Mouse (Mus musculus) layer of hippocampus, adult 11-12 months (tissue): ENCODE measurements at regions not wholly inside any gene's neighbourhood (a gene's known extent, or its start where the extent isn't known, plus 50 kb on each side); places are given as distances from the start of the nearest gene placed in this dataset.

Experiments
- DNase-seq: peaks from one replicate; pipeline ENCODE4 v3.0.0; 2022; ENCODE audit warnings: low spot score

DNA sequence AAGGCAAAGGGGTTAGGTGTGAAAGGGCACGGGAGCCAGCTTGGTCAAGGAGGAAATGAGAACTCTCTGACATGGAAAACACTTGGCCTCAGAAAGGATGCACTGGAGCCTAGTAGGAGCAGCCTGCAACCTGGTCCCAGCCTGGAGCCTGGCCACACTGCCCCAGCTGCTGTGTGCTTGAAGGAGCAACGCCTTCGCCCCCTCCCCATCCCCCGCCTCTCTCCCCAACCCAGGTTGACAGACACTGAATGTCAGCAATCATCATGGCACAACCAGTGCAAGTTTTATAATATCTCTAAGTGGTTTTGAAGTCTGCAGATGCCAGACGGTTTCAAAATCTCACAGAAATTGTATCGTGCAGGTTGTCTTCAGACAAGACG is 417.6 kb downstream of the Cmpk2 start:
- DNase-seq = no peak

DNA sequence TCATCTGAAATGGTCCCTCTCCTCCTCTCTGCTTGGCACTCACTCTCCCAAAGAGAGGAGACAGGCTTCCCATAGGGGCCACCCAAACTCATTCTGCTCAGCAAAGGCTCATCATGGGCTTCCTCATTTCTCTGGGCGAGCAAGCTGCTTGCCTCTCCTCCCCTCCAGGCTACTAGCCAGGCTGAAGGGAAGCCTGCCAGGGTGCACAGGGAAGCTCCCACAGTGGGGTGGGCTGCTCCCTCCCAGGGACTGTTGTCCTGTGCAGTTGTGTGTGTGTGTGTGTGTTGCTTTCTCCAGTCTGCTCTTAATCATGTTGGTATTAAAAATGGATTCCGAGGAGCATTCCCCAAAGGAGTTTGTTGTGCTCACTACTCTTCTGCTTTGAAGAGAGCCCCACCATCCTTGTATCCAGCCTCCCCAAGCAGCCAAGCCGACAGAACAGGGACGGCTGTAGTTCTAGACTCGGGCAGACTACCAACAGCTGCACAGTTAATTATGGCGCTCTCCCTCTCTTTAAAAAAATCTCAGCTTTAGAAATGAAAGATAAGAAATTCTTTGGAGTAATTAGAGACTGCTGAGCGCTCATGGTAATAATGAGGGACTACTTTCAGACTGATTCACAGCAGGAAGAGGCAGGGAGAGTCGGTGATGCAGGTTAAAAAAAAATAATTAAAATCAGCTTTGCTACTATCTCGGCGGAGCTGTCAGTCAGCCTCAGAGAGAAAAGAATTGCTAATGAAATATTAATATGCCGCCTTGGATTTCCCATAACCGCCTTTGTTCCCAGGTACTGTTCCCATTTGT is 417.0 kb downstream of the Cmpk2 start:
- DNase-seq = peak; percentile 11

DNA sequence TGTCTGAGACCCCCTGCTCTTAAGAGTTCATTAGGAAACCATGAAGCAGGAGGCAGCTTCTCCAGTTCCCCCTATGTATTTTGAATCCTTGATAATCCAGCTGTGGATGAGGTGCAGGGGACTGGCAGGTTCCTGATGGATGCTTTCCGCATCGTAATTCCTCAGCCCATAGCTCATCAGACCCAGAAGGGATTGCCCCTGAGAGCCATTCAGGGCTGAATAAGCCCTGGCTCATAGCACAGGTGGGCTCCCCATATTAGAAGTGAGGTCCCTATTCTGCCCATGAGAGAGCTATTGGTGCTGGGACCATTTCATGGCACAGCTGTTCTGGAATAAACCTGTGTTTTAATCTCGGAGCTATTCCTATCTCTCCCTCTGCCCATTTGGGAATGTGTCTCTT is 416.1 kb downstream of the Cmpk2 start:
- no peak for DNase-seq

DNA sequence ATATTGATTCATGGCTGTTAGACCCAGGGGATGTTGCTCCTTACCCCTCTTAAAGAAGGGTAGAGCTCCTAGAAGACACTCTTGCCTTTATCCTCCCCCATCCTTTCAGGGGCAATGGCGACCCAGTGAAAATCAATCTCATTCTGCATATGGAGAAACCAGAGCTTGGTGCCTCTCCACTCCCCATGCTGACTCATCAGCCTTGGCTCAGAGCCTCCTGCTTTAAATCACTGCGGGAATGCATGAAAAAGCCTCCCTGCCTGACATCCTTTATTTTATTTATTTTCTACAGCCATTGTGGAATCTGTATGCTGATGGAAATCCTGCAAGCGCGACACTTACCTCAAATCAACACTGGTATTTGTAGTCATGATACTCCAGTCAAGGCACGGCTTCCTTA is 415.2 kb downstream of the Cmpk2 start:
- DNase-seq = peak; percentile 38

DNA sequence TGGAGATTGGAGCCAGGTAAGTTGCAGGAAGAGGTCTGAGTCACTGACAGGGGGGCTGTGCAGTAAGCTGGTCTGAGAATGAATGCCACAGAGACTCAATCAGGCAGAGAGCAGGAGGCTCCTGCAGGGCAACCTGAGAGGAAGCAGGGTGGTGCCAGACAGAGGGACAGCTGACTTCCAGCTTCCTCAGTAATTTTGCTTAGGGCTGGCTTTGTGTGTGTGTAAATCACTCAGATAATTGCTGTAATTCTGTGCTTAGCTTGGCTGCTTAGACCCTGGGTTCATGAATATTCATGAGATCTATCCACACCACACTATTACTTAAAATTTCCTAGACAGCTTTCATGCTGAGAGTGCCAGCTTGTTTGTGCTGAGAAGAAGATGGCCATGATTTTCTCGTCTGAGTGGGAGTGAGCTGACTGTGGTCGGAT is 408.7 kb downstream of the Cmpk2 start:
- DNase-seq = no peak

DNA sequence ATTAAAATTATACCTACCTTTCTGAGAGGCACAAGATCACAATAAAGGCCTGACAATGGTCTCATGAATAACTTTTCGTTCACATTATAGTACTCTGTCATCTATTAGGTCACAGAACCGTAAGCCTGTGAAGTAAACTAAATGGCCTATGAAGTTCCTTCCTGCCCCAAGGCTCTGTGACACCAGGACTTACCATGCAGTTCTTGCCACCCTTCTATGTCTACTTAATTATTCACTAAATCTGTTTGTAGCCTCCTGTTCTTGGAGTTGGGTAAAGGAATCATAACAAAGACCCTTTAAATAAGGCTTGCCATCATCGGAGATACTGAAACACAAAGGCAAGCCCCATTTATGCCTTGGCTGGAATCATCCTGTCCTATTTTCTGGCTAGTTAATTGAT is 408.3 kb downstream of the Cmpk2 start:
- DNase-seq = no peak

DNA sequence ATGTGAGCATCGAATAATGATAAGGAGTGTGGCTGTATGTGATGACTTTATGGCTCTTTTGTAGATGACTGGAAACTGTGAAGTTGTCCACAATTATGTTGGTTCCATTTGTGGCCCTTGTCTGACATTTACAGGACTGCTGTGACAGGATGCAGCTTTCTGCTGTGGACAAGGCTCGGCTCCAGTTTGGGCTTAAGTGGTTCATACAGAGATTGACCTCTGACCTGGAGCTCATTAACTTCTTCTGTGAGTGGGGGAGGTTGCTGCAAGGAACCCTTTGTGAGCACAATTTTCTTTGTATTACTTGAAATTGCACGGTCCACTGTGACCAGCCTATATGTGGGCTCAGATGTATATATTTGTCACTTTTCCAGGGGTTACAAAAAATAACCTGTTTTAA is 403.5 kb downstream of the Cmpk2 start:
- DNase-seq = no peak

DNA sequence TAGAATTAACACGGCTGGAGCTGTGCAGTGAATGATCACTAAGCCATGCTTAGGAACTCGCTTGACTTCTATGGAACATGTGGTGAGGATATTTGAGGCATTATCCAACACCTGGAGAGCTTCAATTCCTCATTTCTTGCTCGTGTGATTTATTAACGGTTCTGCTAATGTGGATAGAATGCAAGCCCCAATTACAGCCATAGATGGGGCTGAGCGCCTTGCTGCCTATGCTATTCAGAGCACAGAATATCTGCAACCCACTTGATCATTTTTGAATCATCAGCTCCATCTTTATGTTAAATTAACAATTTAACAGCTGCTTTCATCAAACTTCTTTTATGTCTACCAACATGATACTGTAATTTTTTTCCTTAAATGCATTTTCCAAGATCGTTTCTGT is 398.7 kb downstream of the Cmpk2 start:
- no peak for DNase-seq

DNA sequence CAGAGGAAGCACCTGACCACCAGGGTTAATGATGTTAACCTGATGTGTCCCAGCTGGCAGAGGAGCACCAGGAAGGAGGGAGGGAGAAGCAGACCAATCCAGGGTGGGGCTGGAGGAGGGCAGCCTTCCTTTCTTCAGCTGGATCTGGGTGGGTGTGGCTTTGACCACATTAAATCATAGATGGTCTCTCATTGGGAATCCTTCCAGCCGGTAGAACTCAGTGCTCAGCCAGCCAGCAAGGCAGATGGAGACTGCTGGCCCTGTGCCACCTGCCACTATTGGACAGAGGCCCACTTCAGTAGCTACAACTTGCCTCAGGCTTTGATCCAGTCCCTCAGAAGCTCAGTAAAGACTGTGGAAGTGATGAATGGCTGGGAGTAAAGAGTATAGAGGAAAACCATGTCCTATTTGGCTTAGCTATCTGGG is 386.1 kb downstream of the Cmpk2 start:
- DNase-seq = peak; percentile 59

DNA sequence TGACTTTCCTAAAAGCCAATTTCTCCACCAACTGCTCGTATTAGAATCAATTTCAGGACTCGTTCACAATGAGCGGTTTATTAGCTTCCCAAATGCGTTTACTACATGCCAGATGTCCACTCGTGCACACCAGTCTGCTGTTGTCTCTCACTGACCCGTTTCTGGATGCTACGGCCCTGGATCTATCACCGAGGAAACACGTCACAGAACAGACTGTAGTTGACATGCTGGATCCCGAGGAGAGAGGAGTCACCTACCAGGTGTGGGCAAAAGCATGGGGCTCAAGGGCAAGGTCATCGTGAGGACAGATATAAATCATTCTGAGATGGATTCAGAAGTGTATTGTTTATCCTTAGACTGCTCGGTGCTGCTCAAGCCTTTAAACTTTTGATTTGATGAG is 375.9 kb downstream of the Cmpk2 start:
- DNase-seq = no peak

DNA sequence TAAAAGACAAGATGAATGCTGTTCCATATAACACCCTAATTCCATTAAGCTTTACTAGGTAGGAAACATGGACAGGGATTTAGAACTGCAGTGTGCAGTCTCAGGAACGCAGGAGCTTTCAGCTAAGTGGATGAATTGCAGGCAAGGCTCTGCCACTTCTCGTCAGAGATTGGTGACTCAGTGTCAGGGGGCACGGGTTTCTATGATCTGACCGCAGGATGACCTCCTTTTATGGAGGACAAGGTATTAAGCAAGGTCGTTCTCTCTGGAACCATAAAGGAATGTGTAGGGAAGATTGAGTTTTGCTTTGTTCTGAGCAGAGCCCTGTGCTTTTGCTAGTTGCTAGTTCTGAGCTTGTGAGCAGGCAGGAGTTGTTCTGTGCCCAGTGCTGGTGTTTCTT is 373.7 kb downstream of the Cmpk2 start:
- no peak for DNase-seq

DNA sequence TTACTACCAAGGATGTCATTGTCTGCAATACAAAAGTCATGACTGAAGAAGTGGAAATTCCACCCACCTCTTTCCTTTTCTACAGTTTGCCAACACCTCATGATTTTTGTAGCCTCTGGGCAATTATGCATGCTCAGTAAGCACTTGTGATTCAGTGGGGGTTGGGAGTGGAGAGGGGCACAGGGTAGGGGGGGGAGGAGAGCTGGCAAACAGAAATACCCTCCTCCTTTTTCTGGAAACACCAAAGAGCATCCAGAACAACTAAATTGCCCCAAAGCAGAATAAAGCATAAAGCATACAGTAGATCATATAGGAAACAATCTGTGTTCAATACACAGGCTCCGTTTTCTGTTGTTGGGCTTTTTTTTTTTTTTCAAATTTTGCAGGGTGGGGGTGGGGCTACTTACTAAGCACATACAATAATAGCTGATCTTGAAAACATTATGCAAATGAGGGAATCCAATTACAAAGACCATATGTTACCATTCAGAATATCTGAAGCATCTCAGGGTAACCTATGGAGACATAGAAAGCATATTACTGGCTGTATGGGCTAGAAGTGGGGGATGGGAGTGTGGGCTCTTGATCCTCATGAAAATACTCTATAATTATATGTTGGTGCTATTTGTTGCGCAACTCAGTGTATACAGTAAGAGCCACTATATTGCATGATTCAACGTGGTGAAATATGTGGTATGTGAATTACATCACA is 352.4 kb downstream of the Cmpk2 start:
- DNase-seq = no peak

DNA sequence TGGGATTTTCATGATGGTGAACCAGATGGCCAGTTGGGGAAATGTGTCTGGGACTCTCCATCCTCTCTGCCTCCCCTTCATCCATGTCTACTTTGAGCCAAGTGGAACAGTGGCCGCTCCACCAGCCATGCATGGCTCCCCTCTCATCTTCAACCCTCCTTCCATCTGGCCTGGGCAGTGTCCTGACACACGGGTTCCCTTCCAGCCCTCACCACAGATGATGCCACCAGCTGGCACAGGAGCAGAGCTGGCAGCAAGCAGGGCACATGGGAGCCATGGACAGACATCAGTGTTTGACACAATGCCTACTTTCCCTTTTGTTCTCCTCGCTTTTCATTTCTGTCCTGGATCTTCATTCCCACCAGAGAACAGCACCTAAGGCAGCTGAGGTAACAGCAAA is 348.9 kb downstream of the Cmpk2 start:
- no peak for DNase-seq

DNA sequence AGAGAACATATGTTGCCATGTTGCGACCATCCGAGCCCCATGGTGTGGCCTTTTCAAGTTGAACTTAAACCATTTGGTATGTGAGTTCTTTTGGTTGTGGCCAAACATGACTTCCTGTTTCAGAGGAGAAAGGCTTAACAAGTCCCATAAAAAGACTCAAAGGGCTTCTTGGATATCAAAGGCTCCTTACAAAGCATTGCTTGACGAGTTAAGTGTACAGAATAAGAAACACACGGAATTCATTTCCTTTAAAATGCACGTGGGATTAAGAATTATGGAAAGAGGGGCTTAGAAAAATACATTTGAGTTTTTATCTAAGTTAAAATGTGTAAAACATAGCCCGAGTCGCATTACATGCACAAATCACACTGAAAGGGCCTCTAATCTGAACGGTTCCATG is 346.8 kb downstream of the Cmpk2 start:
- no peak for DNase-seq

DNA sequence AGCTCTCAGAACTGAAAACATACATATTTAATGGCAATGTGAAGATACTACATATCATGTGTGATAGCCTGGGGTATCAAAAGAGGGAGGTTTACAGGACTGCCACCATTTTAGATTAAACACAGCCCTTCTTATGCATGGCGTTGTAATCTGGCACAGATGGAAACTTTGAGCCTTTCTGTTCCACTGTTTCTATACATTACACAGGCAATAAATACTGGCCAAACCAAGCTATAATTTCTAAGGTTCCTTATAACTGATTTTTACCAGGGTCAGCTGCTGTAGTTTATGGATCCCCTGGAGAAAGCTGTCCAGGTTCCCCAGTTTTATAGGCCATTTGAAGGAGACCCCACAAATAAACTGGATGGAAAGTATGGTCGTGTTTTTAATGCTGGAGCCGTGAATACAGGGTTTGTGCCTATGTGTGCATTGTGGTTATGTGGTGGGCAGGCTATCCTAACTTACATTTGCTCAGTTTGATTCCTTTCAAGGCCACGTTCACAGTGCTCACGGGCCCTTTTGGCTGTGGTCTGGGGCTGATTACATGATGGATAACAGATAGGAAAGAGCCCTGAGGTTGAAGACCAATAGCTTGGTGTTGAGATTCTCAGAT is 341.7 kb downstream of the Cmpk2 start:
- DNase-seq = no peak

DNA sequence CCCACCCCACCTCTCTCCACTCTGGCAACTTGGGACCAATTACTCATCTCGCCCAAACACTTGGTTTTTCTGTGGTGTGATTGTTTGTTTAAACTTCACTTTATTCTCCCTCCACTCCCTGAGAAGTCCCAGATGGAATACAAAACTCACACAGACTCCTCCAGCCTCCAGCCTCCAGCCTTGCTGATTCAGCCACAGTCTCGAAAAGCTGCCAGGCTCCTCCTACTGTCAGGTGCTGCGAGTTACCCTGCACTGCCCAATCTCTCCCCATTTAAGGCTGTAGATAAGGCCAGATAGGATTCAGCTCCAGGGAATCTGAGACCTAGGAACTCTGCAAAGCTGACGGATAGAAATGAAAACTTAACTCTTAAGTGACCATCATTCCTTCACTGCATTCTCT is 340.7 kb downstream of the Cmpk2 start:
- DNase-seq = peak; percentile 8

DNA sequence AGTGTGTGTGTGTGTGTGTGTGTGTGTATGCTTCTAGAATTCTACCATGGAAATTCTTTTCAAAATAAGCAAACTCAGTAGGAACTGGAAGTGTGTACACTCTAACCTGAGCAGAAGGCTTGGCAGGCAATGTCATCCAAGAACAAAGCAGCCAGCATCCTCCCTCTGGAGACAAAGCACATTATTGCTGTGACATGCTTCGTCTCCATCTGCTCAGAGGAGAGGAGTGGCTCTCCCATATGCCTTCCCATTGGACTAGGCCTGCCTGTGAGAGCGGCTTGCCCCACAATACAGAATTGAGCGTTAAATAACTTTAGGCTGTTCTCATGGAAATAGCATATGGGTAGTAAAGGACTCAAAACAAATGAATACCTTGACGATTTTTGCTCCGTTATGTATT is 333.5 kb downstream of the Cmpk2 start:
- peak; percentile 71 for DNase-seq

DNA sequence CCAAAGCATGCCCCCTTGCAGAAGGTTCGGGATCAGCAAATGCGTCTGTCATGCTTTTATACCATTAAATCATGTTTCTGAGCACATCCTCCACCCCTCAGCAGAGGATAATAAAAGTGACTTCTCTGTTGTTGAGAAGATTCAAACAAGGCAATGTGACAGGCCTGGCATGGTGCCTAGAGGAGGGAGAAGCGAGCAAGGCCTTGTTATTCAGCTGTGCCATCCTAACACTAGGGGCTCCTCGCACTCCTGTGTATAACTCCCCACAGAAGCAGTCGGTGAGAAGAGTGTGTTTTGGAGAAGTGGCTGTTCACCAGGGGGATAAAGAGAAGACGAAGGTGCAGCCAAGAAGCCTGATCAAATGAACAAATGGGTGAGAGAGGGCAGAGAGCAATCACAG is 330.3 kb downstream of the Cmpk2 start:
- DNase-seq = no peak

DNA sequence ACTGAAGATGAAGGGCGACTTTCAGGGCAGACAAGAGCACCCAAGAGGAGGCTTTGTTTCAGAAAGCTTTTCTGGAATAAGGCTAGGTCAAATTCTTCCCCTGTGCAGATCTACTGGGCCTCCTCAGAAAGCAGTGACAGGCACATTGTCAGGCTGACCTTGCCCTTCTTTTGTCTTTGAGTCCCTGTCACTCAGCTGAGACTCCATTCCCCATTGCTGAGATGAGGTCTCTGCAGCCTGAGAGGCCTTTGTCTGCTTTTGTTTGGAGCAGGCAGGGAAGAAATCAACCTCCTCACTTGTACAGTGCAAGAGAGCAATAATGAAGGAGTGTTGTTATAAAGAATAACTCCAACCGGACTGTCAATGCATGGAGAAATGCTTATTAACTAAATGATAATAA is 327.4 kb downstream of the Cmpk2 start:
- no peak for DNase-seq

DNA sequence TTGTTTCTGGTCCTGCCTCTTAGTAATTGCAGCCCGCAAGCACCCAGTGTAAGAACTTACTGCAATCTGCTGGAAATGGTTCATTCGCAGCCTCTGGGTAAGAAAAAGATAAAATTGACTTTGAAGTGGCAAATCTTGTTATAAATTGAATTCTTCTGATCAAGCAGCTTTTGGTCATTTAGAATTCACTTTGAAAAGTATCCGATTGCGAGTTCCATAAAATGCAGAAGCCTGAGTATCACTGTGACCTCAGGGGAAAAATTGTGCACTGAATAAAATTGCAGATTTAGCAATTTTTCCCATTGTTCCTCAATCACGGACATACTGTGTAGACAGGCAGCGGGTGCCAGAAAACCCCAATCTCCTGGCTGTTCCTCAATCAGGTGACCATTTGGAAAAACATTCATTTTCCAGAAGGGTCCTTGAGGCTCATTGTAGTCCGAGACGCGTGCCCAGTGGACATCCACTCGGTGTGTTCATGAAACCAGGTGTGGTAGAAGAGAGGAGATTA is 320.4 kb downstream of the Cmpk2 start:
- no peak for DNase-seq

DNA sequence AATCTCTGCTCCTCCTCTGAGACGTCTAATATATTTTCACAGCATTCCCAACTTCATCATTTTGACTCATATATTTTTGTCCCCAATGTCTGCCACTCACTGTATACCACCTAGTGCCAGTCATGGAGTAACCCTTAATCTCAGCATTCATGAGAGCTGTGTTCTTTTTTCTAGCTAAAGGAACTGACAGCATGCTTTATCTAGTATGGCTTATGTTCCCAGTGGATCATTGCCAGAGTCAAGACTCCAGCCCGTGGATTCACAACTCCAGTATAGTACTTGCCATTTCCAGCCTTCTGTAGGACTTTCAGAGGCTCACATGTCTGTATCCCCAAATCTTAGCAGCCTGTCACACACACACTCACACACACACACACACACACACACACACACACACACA is 316.5 kb downstream of the Cmpk2 start:
- peak; percentile 14 for DNase-seq

DNA sequence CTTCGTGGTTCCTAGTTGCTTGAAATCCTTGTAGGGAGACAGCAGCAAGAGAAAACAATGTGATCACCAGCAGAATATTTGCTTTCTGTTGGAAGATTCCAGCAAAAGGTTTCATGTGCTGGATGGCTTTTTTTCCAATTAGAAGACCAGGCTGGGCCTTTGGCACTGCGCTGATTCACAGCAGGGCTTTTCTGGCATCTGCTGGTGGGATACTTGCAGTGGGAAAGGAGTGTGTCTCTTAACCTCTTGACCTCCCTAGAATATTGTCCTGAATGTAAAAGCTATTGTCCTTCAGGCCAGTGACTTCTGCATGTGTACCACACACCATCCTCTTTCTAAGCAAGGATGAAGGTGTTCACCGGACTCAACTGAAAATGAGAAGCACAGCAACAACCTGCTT is 315.4 kb downstream of the Cmpk2 start:
- no peak for DNase-seq

DNA sequence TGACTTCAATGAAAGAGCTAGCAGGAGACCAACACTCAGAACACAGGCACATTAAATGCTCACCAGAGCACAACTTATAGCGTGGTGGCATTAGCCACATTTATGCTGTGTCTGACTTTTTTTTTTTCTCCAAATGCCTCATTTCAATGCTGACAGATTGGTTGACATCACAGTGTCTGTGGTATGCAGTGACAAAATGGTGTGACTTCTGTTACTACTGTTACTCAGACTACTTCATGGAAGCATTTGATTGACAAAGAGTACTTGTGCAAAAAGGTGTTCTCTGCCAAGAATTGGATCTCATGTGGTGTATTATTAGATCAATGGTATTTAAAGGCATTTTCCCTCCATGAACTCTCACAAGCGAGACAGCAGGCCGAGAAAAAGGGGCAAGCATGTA is 314.8 kb downstream of the Cmpk2 start:
- peak; percentile 11 for DNase-seq
